Mouse (Mus musculus) neural tube, embryonic 14.5 days (tissue): ENCODE data around the gene 1110059E24Rik. TPM values are rescaled to one million over a fixed set of nuclear protein-coding genes. Genes with fewer than 3 reads are reported as not detected.

Experiments
- ATAC-seq: fragments of 200-750 bp; cut with Nextera tagmentation; 2 replicates; pipeline ENCODE4 v1.8.0; 2017; ENCODE audit warnings: low read depth, mild to moderate bottlenecking, moderate TSS enrichment, moderate library complexity
- H3K27ac ChIP-seq: fragments of 300-500 bp; sonication (generic); 2 replicates; pipeline ENCODE4 v1.5.1; 2014; ENCODE audit warnings: low read depth, mild to moderate bottlenecking, control low read depth, low read length, moderate library complexity, mixed read lengths
- H3K27me3 ChIP-seq: fragments of 300-500 bp; sonication (generic); 2 replicates; pipeline ENCODE4 v1.6.1; 2014; ENCODE audit warnings: low read length; ENCODE audit not compliant: control insufficient read depth, insufficient read depth
- H3K36me3 ChIP-seq: fragments of 300-500 bp; sonication (generic); 2 replicates; pipeline ENCODE4 v1.6.1; 2014; ENCODE audit warnings: low read length, mixed read lengths; ENCODE audit not compliant: control insufficient read depth, insufficient read depth
- H3K4me1 ChIP-seq: fragments of 300-500 bp; sonication (generic); 2 replicates; pipeline ENCODE4 v1.6.1; 2014; ENCODE audit warnings: low read length; ENCODE audit not compliant: control insufficient read depth, insufficient read depth
- H3K4me2 ChIP-seq: fragments of 300-500 bp; sonication (generic); 2 replicates; pipeline ENCODE4 v1.6.1; 2014; ENCODE audit warnings: mild to moderate bottlenecking, low read depth, low read length, control low read depth
- H3K4me3 ChIP-seq: fragments of 300-500 bp; sonication (generic); 2 replicates; pipeline ENCODE4 v1.5.1; 2014; ENCODE audit warnings: low read depth, low read length, control low read depth, mixed read lengths
- H3K9ac ChIP-seq: fragments of 300-500 bp; sonication (generic); replicated peaks from 2 replicates; pipeline ENCODE4 v1.6.1; 2014; ENCODE audit warnings: low read depth, mild to moderate bottlenecking, control low read depth, low read length, mixed read lengths
- H3K9me3 ChIP-seq: fragments of 300-500 bp; sonication (generic); 2 replicates; pipeline ENCODE4 v1.6.1; 2016; ENCODE audit warnings: low read length; ENCODE audit not compliant: control insufficient read depth
- WGBS: fragments of 180-500 bp; shearing (Covaris S2); extraction: QIAGEN DNeasy Blood & Tissue Kit; methylation state at CpG from one replicate; pipeline ENCODE4 v1.1.7; 2014; 5-methylcytosine and 5-hydroxymethylcytosine counted together
- polyA plus RNA-seq: library from polyadenylated mRNA; unstranded; fragments of >200 nt; fragmentation: Nextera tagmentation; extraction: Ambion mirVana; gene quantifications from 2 replicates; pipeline ENCODE4 v1.2.1, GENCODE M21; 2014

The 1110059E24Rik gene
- polyA plus RNA-seq, 1 experiment from 2014 or later: 64.9 TPM

DNA sequence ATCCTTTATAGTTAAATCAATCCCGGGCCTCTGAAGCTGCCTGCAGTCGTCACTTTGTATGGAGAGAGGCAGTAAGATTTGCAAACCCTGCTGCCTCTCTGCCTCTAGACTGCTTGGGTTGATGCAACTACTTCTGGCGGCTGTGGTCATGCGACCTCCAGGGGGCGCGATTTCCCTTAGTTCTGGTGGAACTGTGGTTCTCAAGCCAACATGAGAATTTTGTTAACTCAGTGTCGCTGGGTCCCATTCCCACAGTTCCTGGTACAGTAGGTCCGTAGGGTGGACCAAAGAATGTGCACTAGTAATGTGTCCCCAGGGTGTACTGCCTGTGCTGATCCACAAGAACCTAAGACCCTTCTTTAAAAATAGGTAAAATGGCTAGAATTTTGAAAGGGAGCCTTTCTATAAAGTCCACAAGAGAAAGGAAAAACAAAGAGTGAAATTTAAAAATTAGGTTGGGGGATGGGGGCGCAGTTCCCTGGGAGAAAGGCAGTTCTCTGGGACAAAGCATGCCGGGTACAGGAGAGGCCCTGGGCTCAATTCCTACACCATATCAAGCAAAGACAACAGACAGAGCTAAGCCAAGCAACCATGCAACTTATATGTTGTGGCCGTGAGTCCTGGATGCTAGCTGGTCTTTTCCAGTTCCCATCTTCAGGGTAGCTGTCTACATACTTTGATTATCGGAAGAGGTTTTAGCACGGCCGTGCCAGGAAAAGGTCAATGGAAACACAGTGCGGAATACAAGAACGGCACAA lies 81.4 kb downstream of the 1110059E24Rik start:
- no peak overlapping the region for H3K27ac ChIP-seq
- peak; percentile 69 for ATAC-seq
- no peaks in the 10 kb centered on the region for H3K36me3 ChIP-seq
- no peaks in the 10 kb centered on the region for H3K9me3 ChIP-seq
- 28% methylated on average over 16 of the region's 16 CpGs for WGBS
- H3K4me2 ChIP-seq: no peak overlapping the region
- H3K4me3 ChIP-seq: no peak overlapping the region
- H3K27me3 ChIP-seq: no peaks in the 10 kb centered on the region
- H3K9ac ChIP-seq: no peak overlapping the region
- no peaks in the 10 kb centered on the region for H3K4me1 ChIP-seq

GRCm38 (mm10) chr19:21570778-21571177 lies 82.0 kb downstream of the 1110059E24Rik start:
- no peak overlapping the region for H3K4me3 ChIP-seq
- no peak overlapping the region for H3K4me2 ChIP-seq
- no peaks in the 10 kb centered on the region for H3K9me3 ChIP-seq
- H3K9ac ChIP-seq: no peak overlapping the region
- no peaks in the 10 kb centered on the region for H3K4me1 ChIP-seq
- 40% methylated on average over 8 of the region's 8 CpGs for WGBS
- H3K27ac ChIP-seq: no peak overlapping the region
- ATAC-seq: peak; percentile 36; the same call in 1 of the 2 replicates
- H3K36me3 ChIP-seq: no peaks in the 10 kb centered on the region
- H3K27me3 ChIP-seq: no peaks in the 10 kb centered on the region

DNA sequence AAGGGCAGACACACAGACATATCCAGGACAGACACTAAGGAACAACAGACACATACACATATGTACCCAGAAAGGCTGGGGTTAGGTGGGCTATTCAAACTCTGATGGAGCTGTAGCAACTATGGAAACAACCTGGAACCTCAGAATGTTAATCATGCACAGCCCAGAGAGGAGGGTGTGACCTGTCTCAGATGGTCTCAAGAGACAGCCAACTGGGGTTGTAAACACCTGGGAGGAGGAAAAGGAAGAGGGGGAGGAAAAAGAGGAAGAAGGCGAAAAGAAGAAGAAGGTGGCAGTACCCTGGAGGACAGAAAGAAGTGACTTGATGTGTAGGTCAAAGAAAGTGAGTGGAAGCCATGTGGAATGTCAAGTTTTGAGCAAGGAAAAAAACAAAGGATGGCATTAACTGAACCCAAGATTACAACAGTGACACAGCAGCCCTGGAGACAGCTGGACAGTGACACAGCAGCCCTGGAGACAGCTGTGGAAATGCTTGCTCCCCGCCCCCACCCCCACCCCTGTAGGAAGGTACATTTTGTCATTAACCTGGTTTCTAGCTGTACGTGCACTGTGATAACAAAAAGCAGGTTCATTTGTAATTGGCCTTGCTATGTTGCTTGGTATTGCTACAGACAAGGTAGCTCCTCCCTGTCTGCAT lies 84.1 kb downstream of the 1110059E24Rik start:
- no peaks in the 10 kb centered on the region for H3K36me3 ChIP-seq
- H3K27me3 ChIP-seq: no peaks in the 10 kb centered on the region
- H3K27ac ChIP-seq: no peak overlapping the region
- no peak for ATAC-seq
- H3K4me3 ChIP-seq: no peak overlapping the region
- no peaks in the 10 kb centered on the region for H3K9me3 ChIP-seq
- H3K4me2 ChIP-seq: no peak overlapping the region
- 79% methylated on average over 3 of the region's 3 CpGs for WGBS
- H3K9ac ChIP-seq: no peak overlapping the region
- H3K4me1 ChIP-seq: no peaks in the 10 kb centered on the region

- WGBS: 90% methylated on average over 3 of the region's 3 CpGs
Observed at GRCm38 (mm10) chr19:21567933-21568332, 84.8 kb downstream of the 1110059E24Rik start.

GRCm38 (mm10) chr19:21566484-21566883 lies 86.3 kb downstream of the 1110059E24Rik start:
- 95% methylated on average over 5 of the region's 5 CpGs for WGBS
- Histone ChIP-seq H3K27ac (no peak overlapping the region), H3K9me3 (no peaks in the 10 kb centered on the region), H3K4me3 (no peak overlapping the region), H3K4me1 (no peaks in the 10 kb centered on the region), H3K9ac (no peak overlapping the region), H3K4me2 (no peak overlapping the region), H3K27me3 (no peaks in the 10 kb centered on the region), H3K36me3 (no peaks in the 10 kb centered on the region)
- ATAC-seq: no peak

More at GRCm38 (mm10) chr19:21567933-21568332, 84.8 kb downstream of the 1110059E24Rik start:
- no peaks in the 10 kb centered on the region for H3K36me3 ChIP-seq
- ATAC-seq: no peak
- no peak overlapping the region for H3K4me2 ChIP-seq
- no peaks in the 10 kb centered on the region for H3K9me3 ChIP-seq
- H3K4me3 ChIP-seq: no peak overlapping the region
- H3K9ac ChIP-seq: no peak overlapping the region
- no peaks in the 10 kb centered on the region for H3K27me3 ChIP-seq
- H3K27ac ChIP-seq: no peak overlapping the region
- no peaks in the 10 kb centered on the region for H3K4me1 ChIP-seq

- H3K9me3 ChIP-seq: no peaks in the 10 kb centered on the region
- H3K9ac ChIP-seq: no peak overlapping the region
- H3K4me1 ChIP-seq: no peaks in the 10 kb centered on the region
- H3K4me2 ChIP-seq: no peak overlapping the region
- no peaks in the 10 kb centered on the region for H3K36me3 ChIP-seq
- H3K27me3 ChIP-seq: no peaks in the 10 kb centered on the region
- WGBS: 6% methylated on average over 1 of the region's 1 CpGs
- no peak overlapping the region for H3K27ac ChIP-seq
- no peak overlapping the region for H3K4me3 ChIP-seq
- ATAC-seq: peak; percentile 42
Observed at GRCm38 (mm10) chr19:21564461-21564797, 88.3 kb downstream of the 1110059E24Rik start.

DNA sequence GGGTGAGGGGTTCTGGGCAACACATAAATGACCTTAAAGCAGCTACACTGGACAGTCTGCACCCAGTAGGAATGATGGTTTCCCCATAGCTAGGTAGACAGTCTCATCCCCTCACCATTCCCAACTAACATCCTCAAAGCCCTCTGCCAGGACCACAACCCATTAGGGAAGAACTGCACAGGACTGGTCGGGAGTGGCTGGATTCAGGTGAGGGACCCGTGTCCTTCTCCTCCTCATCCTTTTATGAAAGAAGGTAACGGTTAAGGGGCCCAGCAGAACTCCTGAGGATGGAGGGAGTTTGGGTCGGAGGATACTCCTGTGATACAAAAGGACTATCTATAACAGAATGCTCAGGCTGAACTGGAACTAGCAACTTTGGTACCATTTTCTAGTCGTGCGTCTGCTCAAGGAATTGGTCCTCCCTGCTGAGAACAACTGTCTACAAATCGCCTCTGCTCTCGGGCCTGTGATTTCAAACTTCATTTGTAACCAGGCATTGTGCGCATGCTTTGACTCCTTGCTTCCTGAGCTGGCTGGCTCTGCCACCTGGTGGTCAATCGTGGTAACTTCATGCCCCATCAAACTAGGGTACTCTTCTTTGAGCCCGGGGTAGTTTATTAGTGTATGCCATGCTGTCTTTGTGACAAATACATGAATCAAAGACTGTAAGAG lies 88.9 kb downstream of the 1110059E24Rik start:
- Histone ChIP-seq H3K36me3 (no peaks in the 10 kb centered on the region), H3K4me2 (no peak overlapping the region), H3K27ac (no peak overlapping the region), H3K9me3 (no peaks in the 10 kb centered on the region), H3K4me3 (no peak overlapping the region), H3K27me3 (no peaks in the 10 kb centered on the region), H3K4me1 (no peaks in the 10 kb centered on the region), H3K9ac (no peak overlapping the region)
- peak; percentile 81 for ATAC-seq
- WGBS: 23% methylated on average over 11 of the region's 11 CpGs

GRCm38 (mm10) chr19:21562996-21563395 lies 89.8 kb downstream of the 1110059E24Rik start:
- ATAC-seq: no peak
- H3K27ac ChIP-seq: no peak overlapping the region
- no peaks in the 10 kb centered on the region for H3K9me3 ChIP-seq
- no peaks in the 10 kb centered on the region for H3K36me3 ChIP-seq
- no peaks in the 10 kb centered on the region for H3K27me3 ChIP-seq
- no peak overlapping the region for H3K4me2 ChIP-seq
- no peak overlapping the region for H3K9ac ChIP-seq
- no peaks in the 10 kb centered on the region for H3K4me1 ChIP-seq
- H3K4me3 ChIP-seq: no peak overlapping the region
- 76% methylated on average over 3 of the region's 3 CpGs for WGBS

- no peak for ATAC-seq
- Histone ChIP-seq H3K36me3 (no peaks in the 10 kb centered on the region), H3K4me1 (no peaks in the 10 kb centered on the region), H3K27ac (no peak overlapping the region), H3K4me2 (no peak overlapping the region), H3K9me3 (no peaks in the 10 kb centered on the region), H3K9ac (no peak overlapping the region), H3K4me3 (no peak overlapping the region), H3K27me3 (no peaks in the 10 kb centered on the region)
- 83% methylated on average over 9 of the region's 9 CpGs for WGBS
Observed at GRCm38 (mm10) chr19:21552801-21553200, 100.0 kb downstream of the 1110059E24Rik start.
